Mouse (Mus musculus): ENCODE results near the gene Stt3a. TPM values are rescaled to one million over a fixed set of nuclear protein-coding genes. Genes with fewer than 3 reads are reported as not detected.

Stt3a gene
- polyA plus RNA-seq, 1 experiment from 2014 or later, result 227 TPM

DNA sequence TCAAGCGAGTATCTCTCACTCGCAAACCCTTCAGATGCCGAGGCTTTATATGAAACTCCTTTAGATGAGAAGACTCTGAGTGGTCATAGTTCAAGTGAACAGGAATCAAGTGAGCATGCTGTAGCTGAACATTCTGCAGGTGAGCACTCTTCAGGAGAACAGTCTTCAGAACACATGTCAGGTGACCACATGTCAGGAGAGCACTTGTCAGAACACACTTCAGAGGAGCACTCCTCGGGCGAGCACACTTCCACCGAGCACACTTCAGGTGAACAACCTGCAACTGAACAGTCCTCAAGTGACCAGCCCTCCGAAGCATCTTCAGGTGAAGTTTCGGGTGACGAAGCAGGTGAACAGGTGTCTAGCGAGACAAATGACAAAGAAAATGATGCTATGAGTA, 73.2 kb downstream of the Stt3a start:
- Histone ChIP-seq H3K36me3 (no peaks in the 10 kb centered on the region), H3K27me3 (replicated peaks) (no peaks in the 10 kb centered on the region), H3K27ac (no peak overlapping the region), H3K9ac (no peak overlapping the region), H3K4me3 (no peak overlapping the region), H3K4me1 (no peaks in the 10 kb centered on the region), H3K9me3 (replicated peaks) (no peaks in the 10 kb centered on the region), H3K4me2 (no peak overlapping the region)
- 83% methylated on average over 10 of the region's 10 CpGs for WGBS (ENCODE audit: insufficient replicate concordance)
- ATAC-seq, result no peak

DNA sequence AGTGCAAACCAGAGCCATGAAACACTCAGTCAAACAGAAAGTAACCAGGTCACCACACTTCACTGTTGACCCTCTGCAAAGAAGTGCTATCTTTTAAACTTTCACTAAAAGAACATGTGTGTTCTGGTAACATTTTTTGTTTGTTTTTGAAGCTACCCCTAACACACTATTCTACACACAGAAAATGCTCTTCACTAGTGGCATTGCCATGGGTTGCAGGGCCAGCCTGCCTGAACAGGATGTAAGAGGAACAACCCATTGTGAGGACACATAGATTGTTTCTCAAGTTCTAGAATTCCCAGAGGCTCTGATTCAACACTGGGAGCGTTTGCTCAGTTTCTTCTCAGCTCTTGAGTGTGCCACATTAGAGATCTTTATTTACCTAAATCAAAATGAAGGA, 74.6 kb downstream of the Stt3a start, which contains the start of gene Acrv1:
Acrv1 (plus strand) TSS at position 301 of the 400 bp plus-strand sequence.
- no peaks in the 10 kb centered on the region for H3K36me3 ChIP-seq
- no peak within 1 kb of the TSS for H3K9ac ChIP-seq
- no peaks in the 10 kb centered on the region for H3K4me1 ChIP-seq
- no peaks in the 10 kb centered on the region for H3K9me3 ChIP-seq (replicated peaks)
- WGBS (ENCODE audit: insufficient replicate concordance), result 36% methylated on average over 1 of the region's 1 CpGs
- no peak within 1 kb of the TSS for H3K27ac ChIP-seq
- no peaks in the 10 kb centered on the region for H3K27me3 ChIP-seq (replicated peaks)
- no peak within 1 kb of the TSS for H3K4me2 ChIP-seq
- no peak for ATAC-seq
- H3K4me3 ChIP-seq, result no peak within 1 kb of the TSS

DNA sequence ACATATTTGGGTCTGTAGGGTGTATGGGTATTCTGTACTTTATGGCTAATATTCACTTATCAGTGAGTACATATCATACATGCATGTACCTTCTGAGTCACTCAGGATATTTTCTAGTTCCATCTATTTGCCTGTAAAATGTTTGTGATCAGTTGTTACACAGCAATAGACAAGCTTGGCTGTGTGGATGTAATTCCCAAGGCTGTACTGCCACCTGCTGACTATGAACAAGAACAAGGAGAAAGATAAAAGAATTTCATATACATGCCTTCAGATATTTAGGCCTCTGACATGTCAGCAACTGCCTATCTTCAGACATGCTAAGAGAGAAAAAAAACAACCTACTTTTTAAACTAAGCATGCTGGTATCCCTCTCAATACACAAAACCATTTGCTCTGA, 80.2 kb downstream of the Stt3a start:
- no peak for ATAC-seq
- Histone ChIP-seq H3K4me1 (no peaks in the 10 kb centered on the region), H3K9me3 (replicated peaks) (no peaks in the 10 kb centered on the region), H3K27me3 (replicated peaks) (no peaks in the 10 kb centered on the region), H3K4me2 (no peak overlapping the region), H3K4me3 (no peak overlapping the region), H3K9ac (no peak overlapping the region), H3K36me3 (no peaks in the 10 kb centered on the region), H3K27ac (no peak overlapping the region)

DNA sequence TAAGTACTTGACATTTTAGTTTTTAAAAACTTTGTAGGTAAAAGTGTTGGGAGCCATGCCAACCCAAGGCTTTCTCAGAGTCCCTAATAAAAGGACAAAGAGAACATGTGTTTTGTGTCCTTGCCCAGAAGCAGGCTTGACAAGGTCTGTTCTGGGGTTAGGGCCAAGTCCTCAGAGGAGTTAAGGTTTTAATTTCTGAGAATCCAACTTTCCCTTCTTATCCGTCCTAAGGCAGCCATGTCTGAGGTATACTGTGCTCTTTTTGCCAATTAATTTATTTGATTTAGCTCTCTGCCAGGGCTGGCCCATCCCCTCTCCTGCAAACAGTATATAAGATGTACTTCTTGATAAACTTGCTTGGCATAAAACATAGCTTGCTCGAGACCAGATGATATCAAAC, 86.1 kb downstream of the Stt3a start:
- Histone ChIP-seq H3K36me3 (no peaks in the 10 kb centered on the region), H3K4me1 (no peaks in the 10 kb centered on the region), H3K27me3 (replicated peaks) (no peaks in the 10 kb centered on the region), H3K9ac (no peak overlapping the region), H3K9me3 (replicated peaks) (no peaks in the 10 kb centered on the region), H3K27ac (no peak overlapping the region), H3K4me3 (no peak overlapping the region), H3K4me2 (no peak overlapping the region)
- ATAC-seq, result no peak
- 55% methylated on average over 2 of the region's 2 CpGs for WGBS (ENCODE audit: insufficient replicate concordance)

Other genes with a start within 250 kb of the Stt3a start
- gene Gm5615, start 225.7 kb downstream of the Stt3a start, polyA plus RNA-seq (2016; fragmentation: Nextera tagmentation; extraction: Ambion mirVana), result not detected in 2 replicates
- not detected in 2 replicates for gene Gm17689, start 185.0 kb downstream of the Stt3a start, polyA plus RNA-seq (2016; fragmentation: Nextera tagmentation; extraction: Ambion mirVana)
- not detected in 2 replicates for gene A630095E13Rik, start 124.3 kb downstream of the Stt3a start, polyA plus RNA-seq (2016; fragmentation: Nextera tagmentation; extraction: Ambion mirVana)
- gene Acrv1, start 74.5 kb downstream of the Stt3a start, polyA plus RNA-seq (2016; fragmentation: Nextera tagmentation; extraction: Ambion mirVana), result not detected in 2 replicates
- 29.4 and 31.5 TPM in 2 replicates for gene Chek1, start 40.6 kb downstream of the Stt3a start, polyA plus RNA-seq (2016; fragmentation: Nextera tagmentation; extraction: Ambion mirVana)
- gene Ei24, start 29.7 kb upstream of the Stt3a start, polyA plus RNA-seq (2016; fragmentation: Nextera tagmentation; extraction: Ambion mirVana), result 41.9 and 42.7 TPM in 2 replicates
- gene Fez1, start 54.2 kb upstream of the Stt3a start, polyA plus RNA-seq (2016; fragmentation: Nextera tagmentation; extraction: Ambion mirVana), result 0.82 and 0.99 TPM in 2 replicates